Mouse (Mus musculus) layer of hippocampus, adult 2 months (tissue): Measurements from ENCODE around the gene Uvrag. TPM values are rescaled to one million over a fixed set of nuclear protein-coding genes. Genes with fewer than 3 reads are reported as not detected.

ENCODE experiments used
- DNase-seq, 2 experiments: peaks; one replicate each; pipeline ENCODE4 v3.0.0; 2022; ENCODE audit warnings: low spot score in 2 of 2
- H3K27ac ChIP-seq: fragments of 200-600 bp; 2 replicates; pipeline ENCODE4 v1.8.1; 2022
- H3K4me3 ChIP-seq: fragments of 200-600 bp; 2 replicates; pipeline ENCODE4 v1.8.1; 2022; ENCODE audit warnings: mild to moderate bottlenecking
- CTCF ChIP-seq: fragments of 200-600 bp; conservative IDR thresholded peaks from 2 replicates; pipeline ENCODE4 v1.8.1; 2022; ENCODE audit warnings: antibody characterized with exemption, mild to moderate bottlenecking, moderate library complexity
- total RNA-seq, 2 experiments: library from RNA; stranded (reverse); gene quantifications; 2 replicates each; pipeline ENCODE4 v1.2.3; 2021

Gene Uvrag
- total RNA-seq, 2 experiments from 2014 or later: 48.9 to 52.4 TPM

- DNase-seq: no peak
- TF ChIP-seq CTCF: no peak
- Histone ChIP-seq H3K27ac (peak overlapping the region; percentile 90; the same call in 1 of the 2 replicates), H3K4me3 (no peak overlapping the region)
Observed at GRCm38 (mm10) chr7:99143244-99143643, 2.3 kb upstream of the Uvrag start.

- peak overlapping the region; percentile 90 for H3K27ac ChIP-seq
- peak in 1 of 2 experiments; percentile 46 for DNase-seq
- TF ChIP-seq CTCF: no peak
Observed at GRCm38 (mm10) chr7:99141919-99142606, 1.1 kb upstream of the Uvrag start.

GRCm38 (mm10) chr7:99140511-99140910, 430 bp downstream of the Uvrag start:
- no peak for DNase-seq
- TF ChIP-seq CTCF: no peak

More at GRCm38 (mm10) chr7:99141919-99142606, 1.1 kb upstream of the Uvrag start:
- H3K4me3 ChIP-seq: peak overlapping the region; percentile 65

GRCm38 (mm10) chr7:99139841-99140491, 975 bp downstream of the Uvrag start:
- DNase-seq: no peak

More at GRCm38 (mm10) chr7:99140511-99140910, 430 bp downstream of the Uvrag start:
- peak overlapping the region; percentile 92 for H3K27ac ChIP-seq
- peak overlapping the region; percentile 92 for H3K4me3 ChIP-seq

GRCm38 (mm10) chr7:99137541-99137940, 3.4 kb downstream of the Uvrag start:
- no peak overlapping the region for H3K27ac ChIP-seq
- H3K4me3 ChIP-seq: no peak overlapping the region
- no peak for TF ChIP-seq CTCF
- no peak for DNase-seq

More at GRCm38 (mm10) chr7:99139841-99140491, 975 bp downstream of the Uvrag start:
- no peak for TF ChIP-seq CTCF
- peak overlapping the region; percentile 92 for H3K27ac ChIP-seq
- H3K4me3 ChIP-seq: peak overlapping the region; percentile 92

- DNase-seq: no peak
- no peak overlapping the region for H3K27ac ChIP-seq
Observed at GRCm38 (mm10) chr7:99136789-99137188, 4.2 kb downstream of the Uvrag start.

GRCm38 (mm10) chr7:99133811-99134402, 7.0 kb downstream of the Uvrag start:
- no peak overlapping the region for H3K4me3 ChIP-seq
- DNase-seq: no peak
- TF ChIP-seq CTCF: no peak
- peak overlapping the region; percentile 57; the same call in 1 of the 2 replicates for H3K27ac ChIP-seq

More at GRCm38 (mm10) chr7:99136789-99137188, 4.2 kb downstream of the Uvrag start:
- TF ChIP-seq CTCF: no peak
- no peak overlapping the region for H3K4me3 ChIP-seq

- no peak overlapping the region for H3K4me3 ChIP-seq
- H3K27ac ChIP-seq: peak overlapping the region; percentile 69
- DNase-seq: no peak
- TF ChIP-seq CTCF: no peak
Observed at GRCm38 (mm10) chr7:99132597-99132996, 8.3 kb downstream of the Uvrag start.

GRCm38 (mm10) chr7:99131819-99132353, 9.1 kb downstream of the Uvrag start:
- H3K27ac ChIP-seq: peak overlapping the region; percentile 69
- no peak for DNase-seq

GRCm38 (mm10) chr7:99128965-99129364, 12.0 kb downstream of the Uvrag start:
- TF ChIP-seq CTCF: no peak
- Histone ChIP-seq H3K27ac (no peak overlapping the region), H3K4me3 (no peak overlapping the region)
- no peak for DNase-seq

More at GRCm38 (mm10) chr7:99131819-99132353, 9.1 kb downstream of the Uvrag start:
- no peak overlapping the region for H3K4me3 ChIP-seq
- TF ChIP-seq CTCF: no peak

- Histone ChIP-seq H3K4me3 (no peak overlapping the region), H3K27ac (no peak overlapping the region)
- TF ChIP-seq CTCF: no peak
- DNase-seq: no peak
Observed at GRCm38 (mm10) chr7:99128020-99128950, 12.7 kb downstream of the Uvrag start.

GRCm38 (mm10) chr7:99126057-99126456, 14.9 kb downstream of the Uvrag start:
- H3K27ac ChIP-seq: no peak overlapping the region
- no peak for DNase-seq
- H3K4me3 ChIP-seq: no peak overlapping the region
- no peak for TF ChIP-seq CTCF
